Mouse (Mus musculus): ENCODE results near the gene 2310003L06Rik.

Gene 2310003L06Rik

DNA sequence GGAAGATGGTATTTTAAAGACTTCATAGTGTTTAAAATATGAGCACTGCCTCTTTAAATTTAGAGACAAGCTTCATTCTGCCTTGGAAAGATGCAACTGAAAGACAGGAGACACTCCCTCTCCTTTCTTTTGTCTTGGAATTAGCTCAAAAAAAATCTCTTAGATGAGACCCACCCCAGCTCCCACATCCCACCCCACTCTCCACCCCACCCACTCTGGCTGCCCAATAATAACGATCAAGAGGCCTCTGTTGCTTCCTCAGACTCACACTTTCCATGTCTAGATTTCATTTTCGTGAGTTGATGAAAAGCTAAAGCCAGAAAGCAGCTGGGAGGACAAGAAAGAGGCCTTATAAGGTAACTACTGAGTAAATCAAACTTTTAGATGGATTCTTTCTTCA lies at the start of gene 2310003L06Rik, which contains the start of gene Gm28434:
Gene 2310003L06Rik (plus strand): TSS at position 259 of the 400 bp plus-strand sequence.
Gene Gm28434 (plus strand): TSS at position 317 of the 400 bp plus-strand sequence.
- no peak for DNase-seq

GRCm38 (mm10) chr5:87925372-87925771 lies 43.9 kb upstream of the 2310003L06Rik start, which contains the start of gene Csn3:
TSS of gene Csn3 (plus strand) at chr5:87925579.
- DNase-seq = peak; percentile 10

- DNase-seq = no peak
These were observed 37.7 kb upstream of the 2310003L06Rik start for GRCm38 (mm10) chr5:87931603-87932002.

DNA sequence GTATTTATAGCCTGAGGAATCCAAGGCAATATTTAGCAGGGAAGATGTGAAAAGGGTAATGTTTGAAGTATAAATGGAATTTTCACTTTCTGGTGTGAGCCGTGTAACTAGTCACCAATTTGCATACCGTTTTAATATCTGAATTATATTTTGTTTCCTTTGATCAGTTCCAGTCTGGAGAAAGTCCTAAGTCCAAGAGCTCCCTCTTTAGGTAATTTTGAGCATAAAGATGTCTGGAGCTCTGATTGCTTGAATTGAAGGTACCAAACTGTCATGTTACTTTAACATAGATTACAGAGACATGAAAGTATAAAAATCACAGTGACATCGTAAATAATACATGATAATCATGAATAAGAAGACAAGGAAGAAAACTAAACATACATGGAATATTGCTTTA lies 28.5 kb upstream of the 2310003L06Rik start:
- peak; percentile 16 for DNase-seq

DNA sequence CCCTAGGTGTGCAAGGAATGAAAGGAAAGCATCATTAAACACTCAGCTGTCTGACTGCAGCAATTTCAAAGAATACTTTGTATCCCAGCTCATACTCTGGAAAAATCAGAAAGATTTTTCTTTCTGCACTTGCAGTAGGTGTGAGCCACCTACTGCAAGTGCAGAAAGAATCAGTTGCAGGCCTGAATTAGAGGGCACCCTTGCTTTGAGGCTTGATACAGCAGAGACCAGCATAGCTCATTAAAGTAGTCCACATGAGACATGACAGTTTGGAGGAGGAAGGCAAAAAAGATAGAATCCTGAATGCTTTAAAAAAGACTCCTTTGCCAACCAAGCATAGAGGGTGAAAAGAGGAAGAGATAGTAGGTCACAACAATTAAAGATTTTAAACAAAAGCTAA lies 26.7 kb upstream of the 2310003L06Rik start:
- no peak for DNase-seq

- DNase-seq = no peak
These were observed 17.4 kb upstream of the 2310003L06Rik start for GRCm38 (mm10) chr5:87951836-87952235.

DNA sequence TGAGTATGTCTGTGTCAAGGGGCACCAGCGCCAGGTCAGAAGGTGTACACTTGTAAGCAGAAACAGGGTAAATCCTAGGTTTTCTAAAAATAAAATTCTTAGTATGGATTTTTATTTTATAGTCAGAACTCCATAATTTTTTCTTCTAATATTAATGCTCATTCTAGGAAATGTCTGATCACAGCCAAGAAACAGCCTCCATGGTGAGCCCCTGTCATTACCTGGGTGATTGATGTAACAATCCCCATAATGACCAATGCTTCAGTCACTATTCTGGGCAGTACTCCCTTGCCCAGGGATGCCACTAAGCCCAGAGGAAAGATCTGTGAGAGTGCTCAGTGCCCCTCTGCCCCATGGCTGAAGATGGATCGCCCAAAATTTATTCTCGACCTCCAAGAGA lies 9.9 kb downstream of the 2310003L06Rik start, which contains the start of gene Cabs1:
Gene Cabs1 (plus strand): TSS at position 301 of the 400 bp plus-strand sequence.
- DNase-seq = no peak

DNA sequence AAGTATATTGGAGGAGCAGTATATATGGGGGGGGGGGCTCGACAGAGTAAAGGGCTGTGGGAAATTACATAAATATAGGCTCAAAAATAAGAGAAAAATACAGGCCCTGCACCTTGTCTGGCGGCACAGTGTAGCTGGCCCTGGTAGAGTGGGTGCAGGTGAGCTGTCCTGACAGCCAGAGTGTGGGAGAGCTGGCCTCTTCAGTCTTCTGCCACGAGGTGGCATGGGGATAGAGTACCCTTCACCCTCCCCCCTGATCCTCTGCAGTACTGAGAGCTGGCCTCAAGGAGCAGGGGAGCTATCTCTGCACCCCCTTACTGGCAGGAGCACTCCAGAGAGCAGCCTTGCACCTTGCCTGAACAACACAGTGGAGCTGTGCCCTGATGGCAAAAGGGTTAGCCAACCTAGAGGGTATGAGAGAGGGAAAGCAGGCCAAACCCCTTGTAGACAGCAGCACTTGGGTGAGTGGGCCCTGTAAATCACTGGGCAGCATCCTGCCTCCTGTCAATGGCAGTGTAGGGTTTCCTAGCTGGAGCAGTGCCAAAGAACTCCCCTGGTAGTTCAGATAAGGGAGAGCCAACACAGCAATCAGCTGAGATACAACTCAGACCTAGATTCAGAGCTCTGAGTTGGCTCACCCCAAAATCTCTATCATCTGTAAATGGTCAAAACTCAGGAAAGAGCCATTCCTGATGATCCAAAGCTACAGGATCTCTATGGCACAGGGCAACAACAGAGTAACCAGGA lies 13.4 kb downstream of the 2310003L06Rik start:
- no peak for DNase-seq

DNA sequence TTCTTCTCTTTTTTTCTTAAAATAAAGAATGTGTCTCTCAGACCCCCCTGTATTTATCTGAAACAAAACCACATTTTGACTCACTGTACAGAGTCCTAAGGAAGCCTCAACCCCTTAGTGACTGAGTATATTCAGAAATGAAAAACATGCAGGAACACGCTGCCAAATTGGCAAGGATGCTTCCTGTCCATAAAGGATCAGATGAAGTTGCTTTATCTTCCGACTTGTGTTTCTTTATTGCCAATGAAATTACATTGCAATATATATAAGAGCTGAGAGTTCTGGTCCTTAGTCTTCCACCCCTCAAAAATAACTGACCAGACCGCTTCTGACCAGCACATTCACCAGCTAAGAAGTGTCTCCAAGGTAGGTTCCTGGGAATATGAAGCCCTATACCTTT lies 33.0 kb downstream of the 2310003L06Rik start, which contains the start of gene Smr3a:
Gene Smr3a (plus strand): TSS at position 301 of the 400 bp plus-strand sequence.
- DNase-seq = no peak

DNA sequence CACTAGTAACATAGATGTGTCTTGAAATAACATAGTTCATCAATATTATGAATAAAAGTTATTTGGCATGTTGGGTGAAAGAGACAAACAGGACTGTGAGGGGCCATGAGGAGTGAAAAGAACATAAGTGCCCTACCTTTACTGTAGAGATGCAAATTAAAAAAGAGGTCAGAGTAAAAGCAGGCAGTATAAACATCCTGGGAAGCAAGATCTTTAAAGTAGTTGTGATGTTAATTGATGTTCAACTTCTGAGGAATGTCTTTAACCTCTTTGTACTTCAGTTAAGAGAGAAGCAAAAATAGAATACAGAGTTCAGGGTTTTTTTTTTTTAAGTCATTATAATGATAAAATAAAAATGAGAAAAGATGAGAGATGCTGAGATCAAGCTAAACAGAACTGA lies 36.0 kb downstream of the 2310003L06Rik start:
- DNase-seq = no peak
